Mouse (Mus musculus): ENCODE results near the gene Tfcp2.

GRCm38 (mm10) chr15:100598287-100598882 lies 46.6 kb upstream of the Tfcp2 start:
- TF ChIP-seq CTCF (IDR thresholded peaks at IDR 0.05; ENCODE audit: low read depth, low read length) (no peak), POLR2A (IDR thresholded peaks at IDR 0.05; ENCODE audit: borderline replicate concordance, low read depth, low read length) (no peak)

Measured in bone marrow macrophage, adult 2 months (primary cell).